Mouse (Mus musculus): ENCODE measurements at regions not wholly inside any gene's neighbourhood (a gene's known extent, or its start where the extent isn't known, plus 50 kb on each side); places are given as distances from the start of the nearest gene placed in this dataset.
A peak's percentile ranks its signal among the peaks of the same experiment; 100 is the strongest.

- H3K4me1 ChIP-seq (ENCODE audit: insufficient read depth) = no peaks in the 10 kb centered on the region
- H3K9ac ChIP-seq = no peak overlapping the region
- no peak overlapping the region for H3K4me2 ChIP-seq
- H3K4me3 ChIP-seq (ENCODE audit: low read depth, low read length) = no peak overlapping the region
- ATAC-seq (ENCODE audit: insufficient read depth) = no peak
- no peaks in the 10 kb centered on the region for H3K9me3 ChIP-seq (ENCODE audit: low read depth, low read length)
- no peaks in the 10 kb centered on the region for H3K27me3 ChIP-seq (ENCODE audit: insufficient read depth, low read length)
- H3K27ac ChIP-seq (ENCODE audit: low read depth) = no peak overlapping the region
- no peaks in the 10 kb centered on the region for H3K36me3 ChIP-seq (ENCODE audit: insufficient read depth)
- no peak for TF ChIP-seq CTCF (IDR thresholded peaks at IDR 0.05; ENCODE audit: low read depth)
- WGBS = 69% methylated on average over 4 of the region's 4 CpGs
- no peak for DNase-seq
Observed at GRCm38 (mm10) chr1:151092035-151092434, 90.3 kb upstream of the Gm47985 start.

- peak overlapping the region; percentile 32; the same call in 1 of the 2 replicates for H3K4me2 ChIP-seq
- no peaks in the 10 kb centered on the region for H3K4me1 ChIP-seq (ENCODE audit: insufficient read depth)
- H3K9me3 ChIP-seq (ENCODE audit: low read depth, low read length) = no peaks in the 10 kb centered on the region
- no peak overlapping the region for H3K27ac ChIP-seq (ENCODE audit: low read depth)
- H3K36me3 ChIP-seq (ENCODE audit: insufficient read depth) = no peaks in the 10 kb centered on the region
- no peak for TF ChIP-seq CTCF (IDR thresholded peaks at IDR 0.05; ENCODE audit: low read depth)
- DNase-seq (no peak), ATAC-seq (ENCODE audit: insufficient read depth) (no peak)
- WGBS = 64% methylated on average over 10 of the region's 10 CpGs
- H3K27me3 ChIP-seq (ENCODE audit: insufficient read depth, low read length) = no peaks in the 10 kb centered on the region
- no peak overlapping the region for H3K9ac ChIP-seq
- no peak overlapping the region for H3K4me3 ChIP-seq (ENCODE audit: low read depth, low read length)
Observed at GRCm38 (mm10) chr1:151095344-151096050, 86.8 kb upstream of the Gm47985 start.

GRCm38 (mm10) chr1:151096079-151096478, 86.3 kb upstream of the Gm47985 start:
- TF ChIP-seq CTCF (IDR thresholded peaks at IDR 0.05; ENCODE audit: low read depth) = no peak
- Histone ChIP-seq H3K9ac (no peak overlapping the region), H3K4me1 (ENCODE audit: insufficient read depth) (no peaks in the 10 kb centered on the region), H3K4me2 (peak overlapping the region; percentile 32; the same call in 1 of the 2 replicates), H3K9me3 (ENCODE audit: low read depth, low read length) (no peaks in the 10 kb centered on the region), H3K27me3 (ENCODE audit: insufficient read depth, low read length) (no peaks in the 10 kb centered on the region), H3K27ac (ENCODE audit: low read depth) (no peak overlapping the region), H3K36me3 (ENCODE audit: insufficient read depth) (no peaks in the 10 kb centered on the region), H3K4me3 (ENCODE audit: low read depth, low read length) (no peak overlapping the region)
- 11% methylated on average over 9 of the region's 9 CpGs for WGBS
- DNase-seq (peak; percentile 52), ATAC-seq (ENCODE audit: insufficient read depth) (peak; percentile 68)

GRCm38 (mm10) chr1:151097506-151097905, 84.8 kb upstream of the Gm47985 start:
- 70% methylated on average over 1 of the region's 1 CpGs for WGBS
- no peak for DNase-seq

DNA sequence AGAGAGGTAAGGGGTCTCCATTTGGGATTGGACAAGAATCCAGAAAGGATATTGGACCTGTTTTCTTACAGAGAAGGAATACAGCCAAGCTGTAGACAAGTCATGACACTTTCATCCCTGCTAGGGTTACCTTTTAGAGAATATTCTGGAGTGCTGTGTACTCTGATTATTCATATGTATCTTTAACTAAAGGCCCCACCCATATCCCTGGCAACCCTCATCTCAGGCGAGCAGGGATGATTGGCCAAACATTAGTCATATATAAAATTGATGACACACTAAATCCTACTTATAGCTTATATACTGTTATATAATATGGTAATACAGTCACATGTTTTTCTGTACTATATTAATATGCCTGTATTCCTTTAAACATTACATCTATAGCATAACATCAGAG, 83.6 kb upstream of the Gm47985 start:
- TF ChIP-seq CTCF (IDR thresholded peaks at IDR 0.05; ENCODE audit: low read depth) = no peak
- 88% methylated on average over 1 of the region's 1 CpGs for WGBS
- H3K27ac ChIP-seq (ENCODE audit: low read depth) = no peak overlapping the region

More at GRCm38 (mm10) chr1:151097506-151097905, 84.8 kb upstream of the Gm47985 start:
- no peaks in the 10 kb centered on the region for H3K4me1 ChIP-seq (ENCODE audit: insufficient read depth)
- no peaks in the 10 kb centered on the region for H3K36me3 ChIP-seq (ENCODE audit: insufficient read depth)
- H3K4me2 ChIP-seq = no peak overlapping the region
- TF ChIP-seq CTCF (IDR thresholded peaks at IDR 0.05; ENCODE audit: low read depth) = no peak
- H3K9me3 ChIP-seq (ENCODE audit: low read depth, low read length) = no peaks in the 10 kb centered on the region
- H3K27me3 ChIP-seq (ENCODE audit: insufficient read depth, low read length) = no peaks in the 10 kb centered on the region
- ATAC-seq (ENCODE audit: insufficient read depth) = no peak
- no peak overlapping the region for H3K4me3 ChIP-seq (ENCODE audit: low read depth, low read length)
- no peak overlapping the region for H3K9ac ChIP-seq
- H3K27ac ChIP-seq (ENCODE audit: low read depth) = no peak overlapping the region

DNA sequence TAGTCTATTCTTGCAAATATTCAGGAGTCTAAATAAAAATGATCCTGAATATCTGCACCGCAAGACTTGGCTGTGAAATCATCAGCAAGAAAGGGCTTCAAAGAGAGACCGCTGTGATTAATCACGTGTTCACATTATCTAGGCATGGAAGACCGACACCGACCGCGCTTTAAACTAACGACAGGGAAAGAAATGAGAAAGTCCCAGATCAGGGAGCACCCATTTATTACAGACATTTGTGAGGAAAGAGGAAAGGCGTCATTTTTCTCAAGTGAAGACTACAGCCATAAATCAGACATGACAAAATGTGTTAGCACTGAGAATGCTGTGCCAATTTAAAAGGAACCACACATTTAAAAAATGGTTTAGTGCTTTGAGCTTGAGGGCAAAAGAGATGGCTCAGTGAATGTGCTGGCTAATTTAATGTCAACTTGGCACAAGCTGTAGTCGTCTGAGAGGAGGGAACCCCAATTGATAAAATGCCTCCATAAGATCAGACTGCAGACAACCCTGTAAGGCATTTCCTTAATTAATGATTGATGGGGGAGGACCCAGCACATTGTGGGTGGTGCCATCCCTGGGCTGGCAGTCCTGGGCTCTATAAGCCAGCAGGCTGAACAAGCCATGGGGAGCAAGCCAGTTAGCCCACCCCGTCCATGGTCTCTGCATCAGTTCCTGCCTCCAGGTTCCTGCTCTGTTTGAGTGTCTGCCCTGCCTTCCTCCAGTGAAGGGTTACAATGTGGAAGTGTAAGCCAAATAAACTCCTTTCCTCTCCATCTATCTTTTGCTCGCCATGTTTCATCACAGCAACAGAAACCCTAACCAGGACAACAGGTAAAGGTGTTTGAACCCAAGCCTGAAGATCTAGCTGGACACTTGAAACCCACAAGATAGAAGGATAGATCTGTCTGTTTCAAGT, 81.5 kb upstream of the Gm47985 start:
- H3K4me2 ChIP-seq = no peak overlapping the region
- no peak overlapping the region for H3K4me3 ChIP-seq (ENCODE audit: low read depth, low read length)
- no peaks in the 10 kb centered on the region for H3K36me3 ChIP-seq (ENCODE audit: insufficient read depth)
- TF ChIP-seq CTCF (IDR thresholded peaks at IDR 0.05; ENCODE audit: low read depth) = no peak
- DNase-seq (no peak), ATAC-seq (ENCODE audit: insufficient read depth) (no peak)
- 49% methylated on average over 12 of the region's 12 CpGs for WGBS
- H3K9ac ChIP-seq = no peak overlapping the region
- no peak overlapping the region for H3K27ac ChIP-seq (ENCODE audit: low read depth)
- peaks cover 4% of the 10 kb centered on the region; the same call in 1 of the 2 replicates for H3K4me1 ChIP-seq (ENCODE audit: insufficient read depth)
- H3K9me3 ChIP-seq (ENCODE audit: low read depth, low read length) = no peaks in the 10 kb centered on the region
- no peaks in the 10 kb centered on the region for H3K27me3 ChIP-seq (ENCODE audit: insufficient read depth, low read length)

More for the DNA sequence above, 83.6 kb upstream of the Gm47985 start:
- Histone ChIP-seq H3K4me3 (ENCODE audit: low read depth, low read length) (no peak overlapping the region), H3K9me3 (ENCODE audit: low read depth, low read length) (no peaks in the 10 kb centered on the region), H3K4me1 (ENCODE audit: insufficient read depth) (peaks cover 4% of the 10 kb centered on the region; the same call in 1 of the 2 replicates), H3K9ac (no peak overlapping the region), H3K36me3 (ENCODE audit: insufficient read depth) (no peaks in the 10 kb centered on the region), H3K27me3 (ENCODE audit: insufficient read depth, low read length) (no peaks in the 10 kb centered on the region), H3K4me2 (no peak overlapping the region)
- ATAC-seq (ENCODE audit: insufficient read depth) (no peak), DNase-seq (no peak)

DNA sequence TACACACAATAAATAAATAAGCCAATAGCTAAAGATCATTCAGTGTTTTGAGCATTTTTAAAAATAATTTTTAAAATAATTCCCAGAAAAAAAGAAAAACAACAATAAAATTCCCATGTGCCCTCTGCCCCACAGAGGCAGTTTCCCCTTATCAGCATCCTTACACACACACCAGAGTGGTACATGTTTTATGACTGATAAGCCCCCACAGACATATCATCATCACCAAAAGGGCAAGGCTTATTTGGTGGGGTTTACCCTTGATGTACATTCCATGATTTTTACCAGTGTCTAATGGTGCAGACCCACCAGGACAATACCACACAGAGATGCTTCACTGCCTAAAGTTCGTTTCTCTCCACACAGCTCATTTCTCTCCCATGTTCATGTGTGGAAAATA, 80.8 kb upstream of the Gm47985 start:
- no peak for DNase-seq
- H3K27ac ChIP-seq (ENCODE audit: low read depth) = no peak overlapping the region
- 68% methylated on average over 1 of the region's 1 CpGs for WGBS

More for the DNA sequence above, 80.8 kb upstream of the Gm47985 start:
- no peaks in the 10 kb centered on the region for H3K27me3 ChIP-seq (ENCODE audit: insufficient read depth, low read length)
- no peaks in the 10 kb centered on the region for H3K36me3 ChIP-seq (ENCODE audit: insufficient read depth)
- no peaks in the 10 kb centered on the region for H3K9me3 ChIP-seq (ENCODE audit: low read depth, low read length)
- ATAC-seq (ENCODE audit: insufficient read depth) = peak; percentile 50; the same call in 1 of the 2 replicates
- H3K4me1 ChIP-seq (ENCODE audit: insufficient read depth) = peaks cover 4% of the 10 kb centered on the region; the same call in 1 of the 2 replicates
- no peak for TF ChIP-seq CTCF (IDR thresholded peaks at IDR 0.05; ENCODE audit: low read depth)
- no peak overlapping the region for H3K9ac ChIP-seq
- no peak overlapping the region for H3K4me2 ChIP-seq
- H3K4me3 ChIP-seq (ENCODE audit: low read depth, low read length) = no peak overlapping the region
